Mouse (Mus musculus) liver, embryonic 13.5 days (tissue): ENCODE measurements at regions not wholly inside any gene's neighbourhood (a gene's known extent, or its start where the extent isn't known, plus 50 kb on each side); places are given as distances from the start of the nearest gene placed in this dataset.
"Not testable (repeated sequence)": the region's sequence is repeated elsewhere in the genome, so short reads cannot be mapped to it uniquely, and the experiment has no call there.

ENCODE experiments used
- ATAC-seq: fragments of 200-750 bp; cut with Nextera tagmentation; 2 replicates; pipeline ENCODE4 v1.8.0; 2017; ENCODE audit warnings: low read depth, mild to moderate bottlenecking, moderate number of reproducible peaks, moderate library complexity
- DNase-seq: peaks from one replicate; pipeline ENCODE4 v3.0.0; 2022
- H3K27ac ChIP-seq: fragments of 300-500 bp; sonication (generic); 2 replicates; pipeline ENCODE4 v1.5.1; 2015; ENCODE audit warnings: moderate library complexity, mild to moderate bottlenecking, inconsistent platforms
- H3K27me3 ChIP-seq: fragments of 300-500 bp; sonication (generic); 2 replicates; pipeline ENCODE4 v1.6.1; 2015; ENCODE audit warnings: mild to moderate bottlenecking, inconsistent platforms
- H3K36me3 ChIP-seq: fragments of 300-500 bp; sonication (generic); 2 replicates; pipeline ENCODE4 v1.6.1; 2015; ENCODE audit warnings: mild to moderate bottlenecking, inconsistent platforms
- H3K4me1 ChIP-seq: fragments of 300-500 bp; sonication (generic); replicated peaks from 2 replicates; pipeline ENCODE4 v1.6.1; 2015; ENCODE audit warnings: inconsistent platforms
- H3K4me2 ChIP-seq: fragments of 300-500 bp; sonication (generic); 2 replicates; pipeline ENCODE4 v1.6.1; 2015; ENCODE audit warnings: inconsistent platforms, mild to moderate bottlenecking, moderate library complexity
- H3K4me3 ChIP-seq: fragments of 300-500 bp; sonication (generic); replicated peaks from 2 replicates; pipeline ENCODE4 v1.5.1; 2015; ENCODE audit warnings: mild to moderate bottlenecking, inconsistent platforms
- H3K9ac ChIP-seq: fragments of 300-500 bp; sonication (generic); 2 replicates; pipeline ENCODE4 v1.6.1; 2015; ENCODE audit warnings: mild to moderate bottlenecking, inconsistent platforms
- H3K9me3 ChIP-seq: fragments of 300-500 bp; sonication (generic); replicated peaks from 2 replicates; pipeline ENCODE4 v1.6.1; 2016; ENCODE audit warnings: inconsistent platforms
- WGBS: fragments of 180-500 bp; shearing (Covaris S2); methylation state at CpG from one replicate; pipeline ENCODE4 v1.1.7; 2015; ENCODE audit not compliant: insufficient replicate concordance; 5-methylcytosine and 5-hydroxymethylcytosine counted together

GRCm38 (mm10) chr3:21564211-21564781 lies 512.2 kb upstream of the Tbl1xr1 start:
- Histone ChIP-seq H3K27me3 (no peaks in the 10 kb centered on the region), H3K27ac (no peak overlapping the region), H3K9me3 (no peaks in the 10 kb centered on the region), H3K4me3 (no peak overlapping the region), H3K4me1 (no peaks in the 10 kb centered on the region), H3K4me2 (no peak overlapping the region), H3K9ac (no peak overlapping the region), H3K36me3 (no peaks in the 10 kb centered on the region)
- no peak for ATAC-seq
- no peak for DNase-seq
- WGBS = 31% methylated on average over 3 of the region's 3 CpGs

- no peaks in the 10 kb centered on the region for H3K9me3 ChIP-seq
- H3K4me3 ChIP-seq = no peak overlapping the region
- H3K4me2 ChIP-seq = no peak overlapping the region
- no peak for ATAC-seq
- H3K4me1 ChIP-seq = no peaks in the 10 kb centered on the region
- H3K27ac ChIP-seq = no peak overlapping the region
- H3K36me3 ChIP-seq = no peaks in the 10 kb centered on the region
- 34% methylated on average over 4 of the region's 4 CpGs for WGBS
- no peak overlapping the region for H3K9ac ChIP-seq
- H3K27me3 ChIP-seq = no peaks in the 10 kb centered on the region
- no peak for DNase-seq
Observed at GRCm38 (mm10) chr3:21564847-21565485, 511.5 kb upstream of the Tbl1xr1 start.

- no peak for ATAC-seq
- no peak overlapping the region for H3K27ac ChIP-seq
- WGBS = 57% methylated on average over 1 of the region's 1 CpGs
Observed at GRCm38 (mm10) chr3:21569721-21570120, 506.7 kb upstream of the Tbl1xr1 start.

GRCm38 (mm10) chr3:21578635-21579034 lies 497.8 kb upstream of the Tbl1xr1 start:
- Histone ChIP-seq H3K4me1 (no peaks in the 10 kb centered on the region), H3K4me3 (no peak overlapping the region), H3K27ac (no peak overlapping the region), H3K36me3 (no peaks in the 10 kb centered on the region), H3K4me2 (no peak overlapping the region), H3K9ac (no peak overlapping the region), H3K27me3 (no peaks in the 10 kb centered on the region), H3K9me3 (no peaks in the 10 kb centered on the region)
- ATAC-seq (no peak), DNase-seq (no peak)
- WGBS = 63% methylated on average over 3 of the region's 3 CpGs

More at GRCm38 (mm10) chr3:21569721-21570120, 506.7 kb upstream of the Tbl1xr1 start:
- Histone ChIP-seq H3K27me3 (no peaks in the 10 kb centered on the region), H3K4me3 (no peak overlapping the region), H3K9ac (no peak overlapping the region), H3K4me2 (no peak overlapping the region), H3K36me3 (no peaks in the 10 kb centered on the region), H3K9me3 (no peaks in the 10 kb centered on the region), H3K4me1 (no peaks in the 10 kb centered on the region)
- DNase-seq = no peak

GRCm38 (mm10) chr3:21582122-21582521 lies 494.3 kb upstream of the Tbl1xr1 start:
- 39% methylated on average over 1 of the region's 1 CpGs for WGBS
- H3K36me3 ChIP-seq = no peaks in the 10 kb centered on the region
- no peak overlapping the region for H3K27ac ChIP-seq
- H3K4me1 ChIP-seq = no peaks in the 10 kb centered on the region
- no peak overlapping the region for H3K9ac ChIP-seq
- H3K27me3 ChIP-seq = no peaks in the 10 kb centered on the region
- H3K4me2 ChIP-seq = no peak overlapping the region
- H3K4me3 ChIP-seq = no peak overlapping the region
- ATAC-seq = no peak
- no peak for DNase-seq
- H3K9me3 ChIP-seq = no peaks in the 10 kb centered on the region

GRCm38 (mm10) chr3:21585767-21586166 lies 490.7 kb upstream of the Tbl1xr1 start:
- Histone ChIP-seq H3K36me3 (no peaks in the 10 kb centered on the region), H3K4me3 (no peak overlapping the region), H3K4me2 (no peak overlapping the region), H3K9ac (no peak overlapping the region), H3K27me3 (no peaks in the 10 kb centered on the region), H3K27ac (no peak overlapping the region), H3K4me1 (no peaks in the 10 kb centered on the region), H3K9me3 (no peaks in the 10 kb centered on the region)
- 58% methylated on average over 3 of the region's 3 CpGs for WGBS
- no peak for ATAC-seq
- no peak for DNase-seq

GRCm38 (mm10) chr3:21606846-21607245 lies 469.6 kb upstream of the Tbl1xr1 start:
- ATAC-seq (no peak), DNase-seq (no peak)
- no peaks in the 10 kb centered on the region for H3K4me1 ChIP-seq
- H3K4me3 ChIP-seq = no peak overlapping the region
- H3K27ac ChIP-seq = no peak overlapping the region
- no peaks in the 10 kb centered on the region for H3K27me3 ChIP-seq
- no peaks in the 10 kb centered on the region for H3K36me3 ChIP-seq
- no peaks in the 10 kb centered on the region for H3K9me3 ChIP-seq
- 85% methylated on average over 2 of the region's 2 CpGs for WGBS
- H3K4me2 ChIP-seq = no peak overlapping the region
- no peak overlapping the region for H3K9ac ChIP-seq

GRCm38 (mm10) chr3:21610231-21610630 lies 466.2 kb upstream of the Tbl1xr1 start:
- 44% methylated on average over 2 of the region's 2 CpGs for WGBS
- H3K4me3 ChIP-seq = no peak overlapping the region
- H3K4me2 ChIP-seq = no peak overlapping the region
- no peak overlapping the region for H3K27ac ChIP-seq
- H3K9me3 ChIP-seq = no peaks in the 10 kb centered on the region
- H3K9ac ChIP-seq = no peak overlapping the region
- H3K36me3 ChIP-seq = no peaks in the 10 kb centered on the region
- H3K27me3 ChIP-seq = no peaks in the 10 kb centered on the region
- ATAC-seq (no peak), DNase-seq (no peak)
- H3K4me1 ChIP-seq = no peaks in the 10 kb centered on the region

GRCm38 (mm10) chr3:21621745-21622144 lies 454.7 kb upstream of the Tbl1xr1 start:
- WGBS = 73% methylated on average over 2 of the region's 2 CpGs
- no peak overlapping the region for H3K9ac ChIP-seq
- no peaks in the 10 kb centered on the region for H3K4me1 ChIP-seq
- ATAC-seq = no peak
- no peak for DNase-seq
- no peaks in the 10 kb centered on the region for H3K36me3 ChIP-seq
- H3K4me3 ChIP-seq = no peak overlapping the region
- H3K27me3 ChIP-seq = no peaks in the 10 kb centered on the region
- no peak overlapping the region for H3K27ac ChIP-seq
- H3K9me3 ChIP-seq = no peaks in the 10 kb centered on the region
- H3K4me2 ChIP-seq = no peak overlapping the region

- 75% methylated on average over 2 of the region's 2 CpGs for WGBS
- Histone ChIP-seq H3K4me2 (no peak overlapping the region), H3K9ac (no peak overlapping the region), H3K4me3 (no peak overlapping the region), H3K9me3 (no peaks in the 10 kb centered on the region), H3K27ac (no peak overlapping the region), H3K36me3 (no peaks in the 10 kb centered on the region), H3K4me1 (no peaks in the 10 kb centered on the region), H3K27me3 (no peaks in the 10 kb centered on the region)
- DNase-seq = no peak
- no peak for ATAC-seq
Observed at GRCm38 (mm10) chr3:21625039-21625438, 451.4 kb upstream of the Tbl1xr1 start.

GRCm38 (mm10) chr3:21626029-21626428 lies 450.4 kb upstream of the Tbl1xr1 start:
- 51% methylated on average over 3 of the region's 3 CpGs for WGBS
- Histone ChIP-seq H3K9me3 (no peaks in the 10 kb centered on the region), H3K4me2 (no peak overlapping the region), H3K36me3 (no peaks in the 10 kb centered on the region), H3K9ac (no peak overlapping the region), H3K4me1 (no peaks in the 10 kb centered on the region), H3K27me3 (no peaks in the 10 kb centered on the region), H3K4me3 (no peak overlapping the region), H3K27ac (no peak overlapping the region)
- ATAC-seq = no peak
- no peak for DNase-seq

- DNase-seq, H3K36me3 ChIP-seq, H3K4me1 ChIP-seq, H3K9me3 ChIP-seq, H3K4me3 ChIP-seq, H3K9ac ChIP-seq, H3K27ac ChIP-seq, H3K27me3 ChIP-seq, H3K4me2 ChIP-seq, ATAC-seq: not testable (repeated sequence)
- WGBS = 64% methylated on average over 2 of the region's 2 CpGs
Observed at GRCm38 (mm10) chr3:21627048-21627447, 449.4 kb upstream of the Tbl1xr1 start.
